Mouse (Mus musculus): ENCODE results near the gene G6pc3.
A peak's percentile ranks its signal among the peaks of the same experiment; 100 is the strongest.

Gene G6pc3

GRCm38 (mm10) chr11:102217876-102218430 is 28.5 kb downstream of the G6pc3 start:
- no peak for DNase-seq (ENCODE audit: low read depth in 2 of 2, low spot score in 2 of 2)

GRCm38 (mm10) chr11:102218783-102219182 is 29.4 kb downstream of the G6pc3 start:
- peak; percentile 60 to 71 for DNase-seq (ENCODE audit: low read depth in 2 of 2, low spot score in 2 of 2)

- DNase-seq (ENCODE audit: low read depth in 2 of 2, low spot score in 2 of 2): no peak
Measured at GRCm38 (mm10) chr11:102219247-102219993, 30.0 kb downstream of the G6pc3 start.

- DNase-seq (ENCODE audit: low read depth in 2 of 2, low spot score in 2 of 2): no peak
Measured at GRCm38 (mm10) chr11:102219994-102220346, 30.6 kb downstream of the G6pc3 start.

GRCm38 (mm10) chr11:102220451-102220850 is 31.0 kb downstream of the G6pc3 start:
- no peak for DNase-seq (ENCODE audit: low read depth in 2 of 2, low spot score in 2 of 2)

- no peak for DNase-seq (ENCODE audit: low read depth in 2 of 2, low spot score in 2 of 2)
Measured at GRCm38 (mm10) chr11:102221243-102221953, 32.0 kb downstream of the G6pc3 start.

GRCm38 (mm10) chr11:102221954-102222351 is 32.5 kb downstream of the G6pc3 start:
- DNase-seq (ENCODE audit: low read depth in 2 of 2, low spot score in 2 of 2): no peak

GRCm38 (mm10) chr11:102223166-102223565 is 33.7 kb downstream of the G6pc3 start:
- DNase-seq (ENCODE audit: low read depth in 2 of 2, low spot score in 2 of 2): peak; percentile 66 to 85

- no peak for DNase-seq (ENCODE audit: low read depth in 2 of 2, low spot score in 2 of 2)
Measured at GRCm38 (mm10) chr11:102224686-102225085, 35.3 kb downstream of the G6pc3 start.

GRCm38 (mm10) chr11:102225221-102225620 is 35.8 kb downstream of the G6pc3 start:
- DNase-seq (ENCODE audit: low read depth in 2 of 2, low spot score in 2 of 2): no peak

- no peak for DNase-seq (ENCODE audit: low read depth in 2 of 2, low spot score in 2 of 2)
Measured at GRCm38 (mm10) chr11:102226067-102226978, 36.9 kb downstream of the G6pc3 start.

GRCm38 (mm10) chr11:102227270-102228190 is 38.1 kb downstream of the G6pc3 start:
- no peak for DNase-seq (ENCODE audit: low read depth in 2 of 2, low spot score in 2 of 2)

- DNase-seq (ENCODE audit: low read depth in 2 of 2, low spot score in 2 of 2): no peak
Measured at GRCm38 (mm10) chr11:102228191-102228545, 38.7 kb downstream of the G6pc3 start.

- no peak for DNase-seq (ENCODE audit: low read depth in 2 of 2, low spot score in 2 of 2)
Measured at GRCm38 (mm10) chr11:102228646-102229268, 39.3 kb downstream of the G6pc3 start.

- peak; percentile 20 to 31 for DNase-seq (ENCODE audit: low read depth in 2 of 2, low spot score in 2 of 2)
Measured at GRCm38 (mm10) chr11:102229331-102229953, 40.0 kb downstream of the G6pc3 start.

- peak; percentile 98 to 99 for DNase-seq (ENCODE audit: low read depth in 2 of 2, low spot score in 2 of 2)
Measured at GRCm38 (mm10) chr11:102230006-102230741, 40.8 kb downstream of the G6pc3 start, which contains the start of gene Hdac5. Hdac5 (minus strand) TSS chr11:102230166.

GRCm38 (mm10) chr11:102236022-102236421 is 46.6 kb downstream of the G6pc3 start:
- DNase-seq (ENCODE audit: low read depth in 2 of 2, low spot score in 2 of 2): no peak

- DNase-seq (ENCODE audit: low read depth in 2 of 2, low spot score in 2 of 2): no peak
Measured at GRCm38 (mm10) chr11:102240636-102241035, 51.2 kb downstream of the G6pc3 start.

GRCm38 (mm10) chr11:102241246-102241645 is 51.8 kb downstream of the G6pc3 start:
- DNase-seq (ENCODE audit: low read depth in 2 of 2, low spot score in 2 of 2): no peak
